Mouse (Mus musculus): Measurements from ENCODE around the gene Usp5. TPM values are rescaled to one million over a fixed set of nuclear protein-coding genes. Genes with fewer than 3 reads are reported as not detected.
"Not testable (repeated sequence)": the region's sequence is repeated elsewhere in the genome, so short reads cannot be mapped to it uniquely, and the experiment has no call there.

Gene Usp5
- polyA plus RNA-seq, 1 experiment from 2014 or later = 163 TPM

- WGBS = 75% methylated on average over 7 of the region's 7 CpGs
- Histone ChIP-seq H3K36me3 (peaks cover 32% of the 10 kb centered on the region), H3K9ac (0 out of 2 replicates have a peak overlapping the region, but pooled peaks have one; percentile 32), H3K4me1 (peaks cover 37% of the 10 kb centered on the region), H3K27ac (no peak overlapping the region), H3K4me2 (no peak overlapping the region), H3K27me3 (no peaks in the 10 kb centered on the region), H3K4me3 (no peak overlapping the region), H3K9me3 (no peaks in the 10 kb centered on the region)
- ATAC-seq (ENCODE audit: insufficient number of reproducible peaks, insufficient read depth, low FRiP score, low TSS enrichment, low read depth) = no peak
Measured at GRCm38 (mm10) chr6:124836411-124836810, 7.1 kb upstream of the Usp5 start.

GRCm38 (mm10) chr6:124835531-124835930, 6.2 kb upstream of the Usp5 start:
- H3K27me3 ChIP-seq = no peaks in the 10 kb centered on the region
- peaks cover 28% of the 10 kb centered on the region for H3K36me3 ChIP-seq
- no peaks in the 10 kb centered on the region for H3K9me3 ChIP-seq
- no peak overlapping the region for H3K4me2 ChIP-seq
- peak overlapping the region; percentile 46; the same call in 1 of the 2 replicates for H3K9ac ChIP-seq
- no peak overlapping the region for H3K4me3 ChIP-seq
- H3K4me1 ChIP-seq = peaks cover 44% of the 10 kb centered on the region
- WGBS = 40% methylated on average over 10 of the region's 10 CpGs
- ATAC-seq (ENCODE audit: insufficient number of reproducible peaks, insufficient read depth, low FRiP score, low TSS enrichment, low read depth) = no peak
- no peak overlapping the region; the same call in 1 of the 2 replicates for H3K27ac ChIP-seq

DNA sequence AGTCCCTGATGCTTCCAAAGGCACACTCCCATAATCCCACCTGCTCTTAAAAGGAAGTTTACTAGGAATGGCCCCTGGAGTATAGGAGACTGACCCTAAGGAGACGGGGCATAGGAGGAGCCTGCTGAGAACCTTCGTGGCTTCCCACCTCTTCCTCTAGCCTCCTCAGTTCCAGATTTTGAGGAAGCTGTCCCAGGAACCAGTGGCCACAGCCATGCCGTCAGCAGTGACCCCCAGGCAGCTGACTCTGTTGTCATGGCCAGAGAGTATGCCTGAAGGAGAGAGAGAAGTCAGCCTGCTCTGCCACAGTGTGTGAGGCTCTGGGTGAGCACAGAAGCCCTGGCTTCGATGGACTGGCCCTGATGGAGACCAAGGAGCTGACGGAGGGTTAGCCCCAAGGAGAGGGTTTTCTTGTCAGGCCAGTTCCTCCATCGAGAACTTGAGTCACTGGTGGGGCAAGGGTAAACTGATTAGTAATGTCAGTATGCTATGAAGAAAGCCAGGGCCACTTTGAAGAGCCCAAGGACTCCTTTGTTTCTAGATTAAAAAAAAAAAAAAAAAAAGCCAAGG, 5.3 kb upstream of the Usp5 start:
- Histone ChIP-seq H3K9me3 (no peaks in the 10 kb centered on the region), H3K4me2 (no peak overlapping the region), H3K27me3 (no peaks in the 10 kb centered on the region), H3K36me3 (peaks cover 28% of the 10 kb centered on the region), H3K27ac (no peak overlapping the region; the same call in 1 of the 2 replicates), H3K4me1 (peaks cover 41% of the 10 kb centered on the region), H3K9ac (no peak overlapping the region), H3K4me3 (no peak overlapping the region)
- WGBS = 82% methylated on average over 6 of the region's 6 CpGs
- ATAC-seq (ENCODE audit: insufficient number of reproducible peaks, insufficient read depth, low FRiP score, low TSS enrichment, low read depth) = no peak

DNA sequence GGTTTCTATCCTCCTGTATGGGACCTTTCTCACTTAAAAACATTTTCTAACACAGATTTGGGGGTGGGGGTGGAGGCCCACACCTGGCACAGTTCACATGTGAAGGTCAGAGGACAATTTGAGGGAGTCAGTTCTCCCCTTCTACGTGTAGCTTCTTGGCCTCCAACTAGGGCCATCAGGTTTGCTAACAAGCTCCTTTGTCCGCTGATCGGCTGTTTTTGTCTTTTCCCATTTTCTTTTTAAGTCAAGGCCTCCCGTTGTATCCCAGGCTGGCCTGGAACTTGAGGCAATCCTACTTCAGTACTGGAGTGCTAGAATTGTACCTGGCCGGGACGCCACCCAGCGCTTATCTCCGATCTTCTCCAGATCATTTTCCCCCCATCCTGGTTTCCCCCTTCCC, 2.4 kb upstream of the Usp5 start:
- H3K27ac ChIP-seq = no peak overlapping the region
- 0 out of 2 replicates have a peak overlapping the region, but pooled peaks have one; percentile 8 for H3K9ac ChIP-seq
- H3K27me3 ChIP-seq = no peaks in the 10 kb centered on the region
- peak overlapping the region; percentile 92; the same call in 1 of the 2 replicates for H3K4me2 ChIP-seq
- H3K4me1 ChIP-seq = peaks cover 50% of the 10 kb centered on the region
- peak overlapping the region; percentile 67 for H3K4me3 ChIP-seq
- 91% methylated on average over 8 of the region's 8 CpGs for WGBS
- peaks cover 32% of the 10 kb centered on the region for H3K36me3 ChIP-seq
- no peaks in the 10 kb centered on the region for H3K9me3 ChIP-seq
- no peak for ATAC-seq (ENCODE audit: insufficient number of reproducible peaks, insufficient read depth, low FRiP score, low TSS enrichment, low read depth)

DNA sequence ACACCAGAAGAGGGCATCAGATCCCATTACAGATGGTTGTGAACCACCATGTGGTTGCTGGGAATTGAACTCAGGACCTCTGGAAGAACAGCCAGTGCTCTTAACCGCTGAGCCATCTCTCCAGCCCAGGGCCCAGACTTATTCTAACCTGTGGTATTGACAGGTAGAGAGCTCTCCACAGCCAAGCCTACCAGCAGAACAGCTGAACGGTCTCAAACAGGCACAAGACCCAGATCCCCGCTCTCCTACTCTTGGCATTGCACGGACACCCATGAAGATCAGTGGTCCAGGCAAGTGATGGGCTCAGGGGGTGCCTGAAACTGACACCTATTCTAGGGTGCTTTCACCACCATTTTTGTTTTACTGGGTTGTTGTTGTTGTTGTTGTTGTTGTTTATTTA, 1.9 kb upstream of the Usp5 start:
- Histone ChIP-seq H3K9ac (0 out of 2 replicates have a peak overlapping the region, but pooled peaks have one; percentile 8), H3K4me1 (peaks cover 45% of the 10 kb centered on the region), H3K4me2 (peak overlapping the region; percentile 92), H3K36me3 (peaks cover 34% of the 10 kb centered on the region), H3K4me3 (peak overlapping the region; percentile 67)
- WGBS = 90% methylated on average over 4 of the region's 4 CpGs
- H3K9me3 ChIP-seq; H3K27me3 ChIP-seq; ATAC-seq (ENCODE audit: insufficient number of reproducible peaks, insufficient read depth, low FRiP score, low TSS enrichment, low read depth); H3K27ac ChIP-seq: not testable (repeated sequence)

- Histone ChIP-seq H3K4me2 (peak overlapping the region; percentile 92), H3K9ac (peak overlapping the region; percentile 87), H3K27me3 (no peaks in the 10 kb centered on the region), H3K27ac (peak overlapping the region; percentile 92), H3K9me3 (no peaks in the 10 kb centered on the region), H3K4me3 (peak overlapping the region; percentile 67), H3K4me1 (peaks cover 35% of the 10 kb centered on the region), H3K36me3 (peaks cover 45% of the 10 kb centered on the region)
- peak; percentile 84 for ATAC-seq (ENCODE audit: insufficient number of reproducible peaks, insufficient read depth, low FRiP score, low TSS enrichment, low read depth)
- WGBS = under 1% methylated on average over 38 of the region's 38 CpGs
Measured at GRCm38 (mm10) chr6:124829799-124830700, 766 bp upstream of the Usp5 start.

GRCm38 (mm10) chr6:124828101-124828592, 1.1 kb downstream of the Usp5 start:
- no peaks in the 10 kb centered on the region for H3K27me3 ChIP-seq

DNA sequence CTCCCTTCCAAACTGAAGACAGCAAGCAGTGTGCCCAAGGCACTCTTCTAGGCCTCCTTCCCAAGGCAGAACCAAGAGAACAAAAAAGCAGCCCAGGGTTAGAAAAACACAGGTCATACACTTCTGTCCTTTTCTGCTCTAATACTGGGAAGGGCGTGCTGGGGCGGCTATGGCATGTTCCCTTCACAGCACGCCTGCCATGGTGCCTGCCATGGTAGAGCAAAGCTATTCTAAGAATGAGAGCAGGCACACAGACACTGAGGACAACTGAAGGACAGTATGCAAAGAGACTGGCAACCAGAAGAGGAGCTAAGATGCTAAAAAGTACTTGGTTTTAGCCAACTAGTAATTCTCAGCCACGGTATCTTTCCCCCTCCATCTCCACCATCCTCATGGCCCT, 7.2 kb downstream of the Usp5 start:
- no peaks in the 10 kb centered on the region for H3K27me3 ChIP-seq
- H3K9me3 ChIP-seq = no peaks in the 10 kb centered on the region
- peaks cover under 1% of the 10 kb centered on the region; the same call in 1 of the 2 replicates for H3K4me1 ChIP-seq
- H3K27ac ChIP-seq = no peak overlapping the region
- ATAC-seq (ENCODE audit: insufficient number of reproducible peaks, insufficient read depth, low FRiP score, low TSS enrichment, low read depth) = no peak
- no peak overlapping the region for H3K9ac ChIP-seq
- peaks cover 93% of the 10 kb centered on the region for H3K36me3 ChIP-seq
- no peak overlapping the region for H3K4me3 ChIP-seq
- WGBS = 94% methylated on average over 4 of the region's 4 CpGs
- no peak overlapping the region for H3K4me2 ChIP-seq

More at GRCm38 (mm10) chr6:124828101-124828592, 1.1 kb downstream of the Usp5 start:
- Histone ChIP-seq H3K9ac (peak overlapping the region; percentile 75), H3K36me3 (peaks cover 49% of the 10 kb centered on the region), H3K27ac (peak overlapping the region; percentile 92), H3K4me2 (peak overlapping the region; percentile 92), H3K4me1 (peaks cover 34% of the 10 kb centered on the region), H3K9me3 (no peaks in the 10 kb centered on the region), H3K4me3 (peak overlapping the region; percentile 67)
- ATAC-seq (ENCODE audit: insufficient number of reproducible peaks, insufficient read depth, low FRiP score, low TSS enrichment, low read depth) = no peak
- 23% methylated on average over 10 of the region's 10 CpGs for WGBS

- Histone ChIP-seq H3K27me3 (no peaks in the 10 kb centered on the region), H3K27ac (no peak overlapping the region), H3K36me3 (peaks cover 99% of the 10 kb centered on the region), H3K9me3 (no peaks in the 10 kb centered on the region), H3K4me3 (no peak overlapping the region), H3K4me2 (no peak overlapping the region), H3K4me1 (no peaks in the 10 kb centered on the region), H3K9ac (no peak overlapping the region)
- ATAC-seq (ENCODE audit: insufficient number of reproducible peaks, insufficient read depth, low FRiP score, low TSS enrichment, low read depth) = no peak
- 93% methylated on average over 5 of the region's 5 CpGs for WGBS
Measured at GRCm38 (mm10) chr6:124820891-124821290, 8.4 kb downstream of the Usp5 start.

- Histone ChIP-seq H3K9ac (no peak overlapping the region), H3K27me3 (no peaks in the 10 kb centered on the region), H3K4me3 (no peak overlapping the region), H3K36me3 (peaks cover 80% of the 10 kb centered on the region), H3K4me2 (no peak overlapping the region), H3K9me3 (no peaks in the 10 kb centered on the region), H3K27ac (no peak overlapping the region), H3K4me1 (peaks cover 12% of the 10 kb centered on the region)
- 90% methylated on average over 8 of the region's 8 CpGs for WGBS
- no peak for ATAC-seq (ENCODE audit: insufficient number of reproducible peaks, insufficient read depth, low FRiP score, low TSS enrichment, low read depth)
Measured at GRCm38 (mm10) chr6:124817971-124818370, 11.3 kb downstream of the Usp5 start.

GRCm38 (mm10) chr6:124817563-124817962, 11.7 kb downstream of the Usp5 start:
- Histone ChIP-seq H3K4me1 (peaks cover 16% of the 10 kb centered on the region), H3K9ac (0 out of 2 replicates have a peak overlapping the region, but pooled peaks have one; percentile 21), H3K4me3 (no peak overlapping the region), H3K27ac (no peak overlapping the region), H3K36me3 (peaks cover 76% of the 10 kb centered on the region), H3K4me2 (no peak overlapping the region), H3K27me3 (no peaks in the 10 kb centered on the region), H3K9me3 (no peaks in the 10 kb centered on the region)
- WGBS = 96% methylated on average over 8 of the region's 8 CpGs
- ATAC-seq (ENCODE audit: insufficient number of reproducible peaks, insufficient read depth, low FRiP score, low TSS enrichment, low read depth) = no peak
